Mouse (Mus musculus): Measurements from ENCODE around the gene Slitrk3. TPM values are rescaled to one million over a fixed set of nuclear protein-coding genes. Genes with fewer than 3 reads are reported as not detected.
"Not testable (repeated sequence)": the region's sequence is repeated elsewhere in the genome, so short reads cannot be mapped to it uniquely, and the experiment has no call there.

The Slitrk3 gene
- under 1 TPM in 2 of 4 experiments, not detected in 2; 0.06 to 0.07 TPM for total RNA-seq (2022)

DNA sequence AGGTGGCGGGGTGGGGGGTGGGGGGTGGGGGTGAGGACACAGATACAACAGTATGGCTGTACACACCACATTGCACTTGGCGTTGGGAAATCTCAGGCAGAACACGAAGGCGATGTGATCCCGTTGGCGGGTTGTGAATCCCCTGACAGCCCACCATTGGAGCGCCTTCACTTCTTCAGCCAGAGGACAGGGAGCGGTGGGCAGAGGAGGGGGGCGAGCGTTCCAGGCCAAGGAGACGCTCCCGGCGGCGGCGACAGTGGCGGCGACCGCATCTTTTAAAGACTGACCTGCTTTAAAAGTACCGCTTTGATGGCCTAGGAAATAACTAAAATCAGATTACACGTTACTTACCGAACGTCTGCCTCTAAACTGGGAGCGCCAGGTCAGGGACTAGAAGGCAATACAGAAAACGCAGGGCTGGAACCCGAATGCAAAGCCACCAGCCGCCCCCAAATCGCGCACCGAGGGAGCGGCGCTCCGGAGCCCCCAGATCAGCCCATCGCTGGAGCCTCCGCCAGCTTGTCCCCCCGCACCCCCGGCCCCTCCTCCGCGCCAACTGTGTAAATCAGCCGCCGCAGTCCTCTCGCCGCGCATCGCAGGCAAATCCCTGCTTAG lies at the start of gene Slitrk3:
Slitrk3 (minus strand) TSS at position 607 of the 615 bp plus-strand sequence.
- DNase-seq = no peak

DNA sequence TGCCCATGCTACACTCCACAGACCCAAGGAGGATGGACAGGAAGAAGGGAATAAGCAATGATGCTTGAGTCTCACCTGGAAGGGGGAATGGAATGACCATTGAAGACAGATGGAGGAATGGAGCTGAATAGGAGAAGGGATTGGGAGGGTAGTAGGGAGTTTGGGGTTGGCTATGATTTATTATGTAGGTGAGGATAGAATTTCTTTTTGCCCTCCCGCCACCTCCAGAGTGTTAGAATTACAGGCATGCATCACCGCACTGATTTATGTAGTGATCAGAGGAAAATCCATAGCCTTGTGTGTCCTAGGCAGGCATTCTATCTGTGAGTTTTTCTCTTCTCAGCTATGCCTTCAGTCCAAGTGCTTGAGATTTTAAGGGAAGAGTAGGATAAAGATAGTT lies 36.8 kb upstream of the Slitrk3 start:
- DNase-seq = not testable (repeated sequence)

GRCm38 (mm10) chr3:73084620-73085019 lies 27.0 kb upstream of the Slitrk3 start:
- DNase-seq = no peak

DNA sequence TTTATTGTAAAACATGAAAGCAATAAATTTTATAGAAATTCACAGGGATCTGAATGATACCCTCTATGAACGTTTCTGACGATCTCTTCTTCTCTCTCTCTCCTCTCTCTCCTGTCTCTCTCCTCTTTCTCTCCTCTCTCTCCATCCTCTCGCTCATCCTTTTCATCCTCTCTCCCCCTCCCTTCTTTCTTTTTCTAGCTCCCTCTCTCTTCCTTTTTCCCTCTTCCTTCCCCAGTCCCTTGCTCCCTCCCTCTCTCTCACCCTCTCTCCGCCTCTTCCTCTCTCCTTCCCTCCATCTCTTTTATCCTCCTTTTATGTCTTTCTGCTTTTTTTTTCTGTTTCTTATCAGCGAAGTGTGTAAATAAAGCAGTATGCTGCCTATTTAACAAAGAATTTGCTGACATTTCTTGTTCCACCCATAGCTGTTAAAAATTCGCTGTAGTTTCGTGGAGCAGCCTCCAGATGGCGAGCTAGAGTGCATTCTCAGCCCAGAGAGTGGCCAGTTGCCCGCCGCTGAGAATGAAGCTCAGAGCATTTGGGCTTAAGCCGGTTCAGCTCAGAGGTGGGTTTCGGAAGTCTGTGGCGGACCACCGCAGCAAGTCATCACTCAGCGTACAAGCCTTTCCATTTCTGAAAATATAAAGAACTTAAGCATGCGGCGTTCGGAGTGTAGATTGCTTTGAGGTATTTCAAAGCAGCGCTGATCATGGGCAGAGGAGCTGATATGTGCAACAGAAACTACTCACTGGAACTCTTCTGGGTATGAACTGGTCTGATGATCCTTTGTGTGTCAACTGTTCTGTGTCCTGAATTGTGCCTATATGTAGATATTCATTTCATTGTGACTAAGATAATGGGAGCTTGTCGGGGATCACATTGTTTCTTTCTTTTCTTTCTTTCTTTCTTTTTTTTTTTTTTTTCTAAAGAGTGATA lies 8.5 kb upstream of the Slitrk3 start:
- no peak for DNase-seq

DNA sequence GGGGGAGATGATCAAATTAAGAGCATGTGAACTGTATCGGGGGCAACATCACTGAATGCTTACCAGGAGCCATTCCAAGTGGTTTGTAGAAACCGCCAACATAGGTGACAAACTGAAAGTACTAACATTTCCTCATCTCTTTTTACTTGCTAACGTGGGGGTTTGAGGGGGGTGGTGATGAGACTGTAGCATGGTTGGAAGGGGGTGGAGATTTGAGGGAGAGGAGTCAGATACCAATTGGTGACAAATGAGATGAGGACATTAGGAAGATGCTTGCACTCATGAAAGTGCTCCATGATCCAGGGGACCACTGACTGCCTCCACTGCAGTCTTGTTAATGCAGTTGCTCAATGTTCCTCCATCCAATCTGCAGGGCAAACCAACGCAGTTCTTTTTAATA lies 587 bp upstream of the Slitrk3 start:
- no peak for DNase-seq

- no peak for DNase-seq
Measured at GRCm38 (mm10) chr3:73056492-73057196, 959 bp downstream of the Slitrk3 start.

DNA sequence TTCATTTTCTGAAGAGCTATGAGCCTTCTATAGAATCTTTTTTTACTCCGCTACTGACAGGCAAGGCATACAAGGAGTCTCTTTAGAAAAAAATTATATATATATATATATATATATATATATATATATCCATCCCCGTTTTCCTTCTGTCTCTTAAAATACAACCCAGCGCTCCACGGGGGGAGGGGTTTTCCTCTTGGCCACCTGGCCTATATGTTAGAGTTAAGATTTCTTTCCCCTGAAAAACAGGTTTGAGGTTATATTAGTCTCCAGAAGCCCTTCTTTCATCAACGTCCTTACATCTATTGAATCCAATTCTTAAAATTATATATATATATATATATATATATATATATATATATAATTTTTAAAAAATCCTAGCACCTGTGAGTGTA lies 1.6 kb downstream of the Slitrk3 start:
- no peak for DNase-seq

- no peak for DNase-seq
Measured at GRCm38 (mm10) chr3:73055399-73056043, 2.1 kb downstream of the Slitrk3 start.

DNA sequence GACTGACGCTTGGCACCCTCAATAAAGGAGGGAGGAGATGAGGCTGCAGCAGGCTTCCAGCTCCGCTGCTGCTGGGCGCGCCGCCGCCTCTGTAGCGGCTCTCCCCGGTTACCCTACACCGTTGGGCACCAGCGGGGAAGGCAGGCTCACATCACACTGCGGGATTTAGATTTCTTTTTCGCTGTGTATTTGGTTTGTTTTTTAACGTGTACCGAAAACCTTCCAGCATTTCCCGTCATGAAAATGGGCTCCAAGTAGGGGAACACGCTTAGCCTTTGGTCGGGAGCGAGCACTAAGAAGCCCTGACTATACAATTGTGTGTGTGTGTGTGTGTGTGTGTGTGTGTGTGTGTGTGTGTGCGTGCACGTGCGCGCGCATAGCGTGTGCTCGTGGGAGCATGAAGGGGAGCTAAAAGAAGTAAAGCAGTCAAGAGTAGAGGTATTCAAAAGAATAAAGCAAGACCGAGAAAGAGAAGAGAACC lies 4.1 kb downstream of the Slitrk3 start:
- DNase-seq = no peak

DNA sequence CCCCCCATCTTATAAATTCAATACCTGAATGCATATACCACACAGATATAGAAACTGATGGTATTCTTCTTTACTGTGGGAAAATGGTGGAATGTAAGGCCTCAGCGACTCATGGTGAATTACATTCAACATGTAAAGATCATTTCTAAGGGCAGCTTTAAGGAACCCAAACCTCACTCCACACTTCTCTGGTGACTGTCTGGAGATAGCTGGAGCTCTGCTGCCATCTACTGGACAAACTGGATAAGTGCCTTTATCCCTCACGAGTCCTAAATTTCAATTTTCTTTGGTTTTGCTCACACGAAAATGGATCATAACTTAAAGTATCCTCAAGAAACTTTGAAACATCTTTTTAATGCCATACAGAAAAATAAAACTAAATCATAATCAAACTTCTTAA lies 11.4 kb downstream of the Slitrk3 start:
- DNase-seq = no peak

DNA sequence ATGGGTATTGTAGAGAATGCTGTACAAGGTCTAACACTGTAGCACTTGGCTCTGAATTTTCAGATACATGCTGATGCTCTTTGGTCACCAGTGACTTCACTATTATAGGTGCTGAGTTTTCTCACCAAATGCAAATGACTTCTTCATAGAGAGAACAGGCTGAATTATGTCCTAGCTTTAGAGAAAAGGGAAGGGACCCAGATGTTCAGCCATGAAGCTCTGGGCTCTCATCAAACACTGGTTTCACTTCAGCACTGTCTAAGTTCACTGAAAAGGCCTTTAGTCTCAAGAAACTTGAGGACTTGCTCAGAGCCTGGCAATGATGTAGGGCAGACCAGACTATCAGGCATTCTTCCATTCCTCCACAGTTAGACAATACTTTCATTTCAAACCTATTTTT lies 15.3 kb downstream of the Slitrk3 start:
- DNase-seq = no peak

DNA sequence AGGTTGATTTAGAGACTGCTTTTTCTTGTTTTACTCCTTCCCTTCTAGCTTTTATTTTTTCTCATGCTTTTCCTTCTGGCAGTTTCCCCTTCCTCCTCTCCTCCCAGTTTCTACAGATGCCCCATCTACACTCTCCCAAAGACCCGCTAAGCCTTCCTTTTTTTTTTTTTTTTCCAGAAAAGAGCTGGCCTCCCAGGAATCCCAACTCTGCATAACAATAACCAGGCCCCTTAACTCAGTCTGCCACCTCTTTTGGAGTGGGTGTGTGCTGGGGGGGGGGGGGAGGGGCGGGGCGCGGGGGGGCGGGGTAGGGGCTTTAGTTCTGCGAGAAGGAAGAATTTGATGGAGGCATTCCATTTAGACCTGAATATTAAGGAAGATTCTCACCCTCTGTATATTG lies 51.6 kb downstream of the Slitrk3 start:
- no peak for DNase-seq

- DNase-seq = no peak
Measured at GRCm38 (mm10) chr3:73002933-73003696, 54.5 kb downstream of the Slitrk3 start.

DNA sequence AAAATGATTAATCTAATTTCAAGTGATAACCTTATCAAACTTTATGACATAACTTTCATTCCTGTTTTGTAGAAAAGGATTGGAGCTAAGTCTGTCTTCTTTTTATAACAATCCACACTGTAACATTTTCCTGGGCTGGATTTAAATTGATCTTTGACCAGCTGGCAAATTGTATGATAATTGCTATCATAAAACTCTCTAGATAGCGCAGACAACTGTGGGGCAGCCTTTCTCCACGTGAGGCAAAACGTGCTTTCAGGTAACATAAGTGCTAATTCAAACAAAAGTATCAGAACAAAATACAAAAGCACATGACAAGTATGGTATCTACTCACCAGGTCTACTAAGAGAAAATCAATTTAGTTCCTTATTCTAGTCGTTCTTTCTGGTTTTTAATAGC lies 60.1 kb downstream of the Slitrk3 start:
- DNase-seq = no peak

Other genes starting within 250 kb of the Slitrk3 start
- gene Sis, start 89.9 kb downstream of the Slitrk3 start, total RNA-seq (2022) = not detected

Measured in adrenal gland, adult 8-10 months (tissue).